Mouse (Mus musculus): ENCODE data around the gene Fgd4. TPM values are rescaled to one million over a fixed set of nuclear protein-coding genes. Genes with fewer than 3 reads are reported as not detected.

Gene Fgd4
- under 1 TPM in 1 of 2 experiments, not detected in 1; 0.15 TPM for polyA plus RNA-seq (2017; shearing (Covaris generic))

DNA sequence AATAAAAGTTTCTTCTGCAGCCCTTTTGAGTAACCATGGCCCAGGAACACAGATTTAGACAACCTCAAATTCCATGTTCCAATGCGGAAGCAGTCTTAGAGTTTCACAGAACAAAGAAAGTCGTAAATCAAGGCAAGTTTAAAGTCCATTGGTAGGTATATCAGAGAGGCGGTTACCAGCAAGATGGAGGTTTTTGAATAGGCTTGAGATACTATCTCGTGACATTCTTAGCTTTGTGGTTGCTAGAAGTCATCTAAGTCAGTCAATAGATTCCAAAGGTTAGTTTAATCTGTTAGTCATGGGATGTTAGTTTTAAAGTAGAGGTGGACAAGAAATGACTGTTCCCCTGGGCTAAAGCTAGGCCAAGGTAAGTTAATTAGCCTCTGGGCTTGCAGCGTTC lies at the start of gene Fgd4:
Gene Fgd4, minus strand, starts transcription at position 89 of the 400 bp plus-strand sequence.
- no peak for ATAC-seq

DNA sequence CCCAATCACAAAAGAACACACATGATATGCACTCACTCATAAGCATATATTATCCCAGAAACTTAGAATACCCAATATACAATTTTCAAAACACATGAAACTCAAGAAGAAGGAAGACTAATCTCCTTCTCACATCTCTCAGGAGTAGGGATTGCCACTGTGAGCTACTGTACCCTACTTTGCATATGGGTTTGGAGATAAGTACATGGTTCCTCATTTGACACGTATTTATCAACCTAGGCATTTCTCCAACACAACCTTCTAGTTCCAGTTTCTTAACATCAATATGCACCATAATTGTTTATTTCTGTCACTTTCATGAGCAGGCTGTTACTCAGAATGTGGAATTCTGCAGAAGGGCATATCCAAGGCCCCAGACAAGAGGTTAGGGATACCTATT lies 44.8 kb upstream of the Fgd4 start:
- ATAC-seq, result no peak

DNA sequence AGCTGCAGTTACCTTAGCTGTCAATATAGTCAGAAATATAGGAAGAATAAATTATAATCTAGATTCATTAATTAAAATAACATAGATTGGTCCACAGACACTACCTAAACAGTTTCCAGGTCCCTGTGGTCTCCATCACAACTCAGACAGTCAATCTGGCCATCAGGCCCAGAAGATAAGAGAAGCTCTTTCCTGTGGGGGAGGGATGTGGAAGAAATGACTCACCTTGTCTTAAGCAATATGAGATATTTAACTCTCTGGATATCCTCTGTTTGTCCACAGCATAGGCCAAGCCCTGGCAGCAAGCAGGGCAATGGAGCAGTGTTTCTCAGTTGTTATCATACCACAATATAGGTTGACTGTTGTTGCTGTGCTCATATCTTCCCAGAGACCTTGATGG lies 33.4 kb upstream of the Fgd4 start:
- ATAC-seq, result no peak

DNA sequence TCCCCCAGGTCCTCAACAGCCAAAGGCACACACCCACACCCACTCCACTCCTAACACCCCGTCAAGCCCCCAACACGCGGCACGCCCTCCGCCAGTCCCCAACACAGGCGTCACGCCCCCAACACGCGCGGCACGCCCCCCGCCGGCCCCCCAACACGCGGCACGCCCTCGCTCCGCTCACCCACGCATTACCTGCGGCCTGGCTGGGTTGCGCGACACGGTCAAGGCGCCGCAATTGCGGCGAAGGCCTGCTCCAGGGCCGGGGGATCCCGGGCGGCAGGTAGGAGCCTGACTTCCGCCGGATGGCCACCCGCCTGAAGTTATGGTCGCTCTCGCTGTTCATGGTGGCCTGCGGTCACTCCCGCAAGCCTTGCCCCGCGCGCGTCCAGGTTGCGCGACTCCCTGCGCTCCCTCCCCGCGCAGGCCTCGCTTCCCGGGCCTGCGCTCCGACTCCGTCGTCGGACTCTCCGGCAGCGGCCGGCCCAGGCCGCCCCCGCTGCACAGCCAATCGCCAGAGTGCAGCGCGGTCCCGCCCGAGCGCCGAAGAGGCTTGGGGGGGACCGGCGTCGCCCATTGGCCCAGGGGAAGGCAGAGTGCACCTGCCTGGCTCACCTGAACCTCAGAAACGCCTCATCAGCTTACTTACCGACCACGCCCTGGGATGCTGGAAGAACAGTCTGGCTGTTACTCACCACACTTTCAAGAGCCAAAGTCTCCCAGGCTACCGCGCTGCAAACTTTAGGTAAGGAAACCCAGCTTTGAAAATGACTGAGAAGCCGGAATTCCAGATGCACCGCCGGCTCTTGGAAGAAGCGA lies 555 bp downstream of the Fgd4 start:
- no peak for ATAC-seq

DNA sequence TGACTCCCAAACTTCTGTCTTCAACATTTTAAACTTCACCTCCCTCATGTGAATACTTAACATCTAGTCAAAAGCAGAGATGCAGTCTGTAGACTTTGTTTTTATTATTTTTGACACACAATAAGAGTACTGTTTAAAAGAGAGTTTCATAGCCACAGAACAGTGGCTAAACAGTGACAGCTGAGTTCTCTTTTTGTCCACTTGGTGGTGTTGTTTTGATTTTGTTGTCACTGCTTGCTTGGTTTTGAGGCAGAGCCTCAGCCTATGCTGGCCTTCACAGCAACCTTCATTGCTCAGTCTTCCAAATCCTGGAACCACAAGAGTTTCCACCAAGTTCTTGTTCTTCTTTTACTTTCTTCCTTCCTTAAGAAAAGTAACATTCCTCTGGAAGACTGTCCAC lies 3.8 kb downstream of the Fgd4 start:
- no peak for ATAC-seq

DNA sequence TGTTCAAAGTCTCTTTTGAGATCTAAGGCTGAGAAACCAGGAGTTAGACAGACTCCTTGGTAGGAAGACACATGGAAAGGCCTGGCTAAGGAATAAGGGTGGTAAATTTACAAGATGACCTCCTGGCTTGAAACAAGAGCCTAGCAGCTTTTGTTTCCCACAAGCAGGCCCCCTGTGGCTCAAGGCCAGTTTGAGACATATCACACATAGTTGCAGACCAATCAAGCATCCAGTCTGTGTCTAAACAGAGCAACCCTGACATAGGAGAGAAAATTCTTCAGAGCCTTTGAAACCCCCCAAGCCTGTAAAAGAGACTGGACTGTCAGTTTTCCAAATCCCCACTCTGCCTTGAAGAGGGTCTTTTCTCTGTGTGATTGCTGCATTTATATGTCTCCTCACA lies 7.7 kb downstream of the Fgd4 start:
- no peak for ATAC-seq

DNA sequence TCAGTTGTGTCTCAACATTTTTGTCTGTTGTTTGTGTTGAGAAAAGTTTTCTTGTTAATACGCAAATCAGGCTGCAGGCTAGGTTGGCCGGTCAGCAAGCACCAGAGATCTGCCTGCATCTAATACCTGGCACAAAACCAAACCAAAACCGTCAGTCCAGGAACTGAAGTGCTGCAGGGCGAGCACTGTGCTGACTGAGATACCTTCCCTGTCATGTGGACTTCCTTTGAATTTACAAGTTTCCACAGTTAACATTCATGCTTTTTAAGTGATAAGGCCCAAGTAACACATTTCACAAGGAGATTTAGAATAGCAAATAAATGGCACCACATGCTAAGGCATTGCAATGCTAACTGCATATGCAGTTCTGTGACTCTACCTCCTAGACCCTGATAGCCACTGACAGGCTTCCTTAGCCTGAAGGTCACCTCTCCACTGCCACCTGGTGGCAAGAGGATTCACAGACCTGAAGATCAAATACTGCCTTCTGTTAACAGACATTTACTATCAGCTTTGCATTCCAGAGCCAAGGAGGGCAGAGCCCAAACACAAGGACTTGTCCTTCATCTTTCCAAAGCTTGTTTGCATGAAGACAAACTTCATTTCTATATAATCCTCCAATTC lies 15.8 kb downstream of the Fgd4 start:
- ATAC-seq, result no peak

DNA sequence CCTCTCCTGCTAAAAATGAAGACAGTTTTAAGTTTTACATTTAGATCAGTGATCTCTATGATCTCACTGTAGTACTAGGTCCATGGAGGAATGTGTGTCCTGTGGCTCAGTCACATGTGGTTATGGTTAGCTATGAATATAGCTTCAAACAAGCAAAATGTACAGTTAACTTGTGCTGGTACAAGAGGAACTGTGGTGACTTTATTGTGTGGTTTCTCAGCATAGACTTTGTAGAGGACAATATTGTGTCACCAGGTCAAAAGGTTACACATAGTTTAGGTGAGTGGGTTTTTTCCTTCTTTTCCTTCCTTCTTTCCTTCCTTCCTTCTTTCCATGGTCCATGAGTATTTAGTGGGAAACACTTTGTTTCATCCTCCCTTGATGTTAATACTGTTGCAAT lies 23.8 kb downstream of the Fgd4 start:
- ATAC-seq, result no peak

DNA sequence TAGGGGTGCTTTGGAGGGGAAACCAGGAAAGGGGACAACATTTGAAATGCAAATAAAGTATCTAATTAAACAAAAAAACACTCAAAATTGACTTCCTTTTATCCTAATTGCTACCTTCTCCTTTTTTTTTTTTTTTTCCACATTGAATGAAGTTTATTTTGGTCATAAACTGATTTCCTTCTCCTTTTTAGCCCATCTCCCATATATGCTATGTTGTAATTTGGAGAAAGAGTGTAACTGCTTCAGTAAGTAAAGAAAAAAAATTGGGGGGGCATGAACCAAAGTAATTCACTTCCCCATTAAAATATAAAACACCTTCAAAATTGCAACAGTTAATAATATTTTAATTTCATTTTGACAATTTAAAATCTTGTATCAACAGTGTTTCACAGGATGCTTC lies 25.8 kb downstream of the Fgd4 start:
- ATAC-seq, result no peak

DNA sequence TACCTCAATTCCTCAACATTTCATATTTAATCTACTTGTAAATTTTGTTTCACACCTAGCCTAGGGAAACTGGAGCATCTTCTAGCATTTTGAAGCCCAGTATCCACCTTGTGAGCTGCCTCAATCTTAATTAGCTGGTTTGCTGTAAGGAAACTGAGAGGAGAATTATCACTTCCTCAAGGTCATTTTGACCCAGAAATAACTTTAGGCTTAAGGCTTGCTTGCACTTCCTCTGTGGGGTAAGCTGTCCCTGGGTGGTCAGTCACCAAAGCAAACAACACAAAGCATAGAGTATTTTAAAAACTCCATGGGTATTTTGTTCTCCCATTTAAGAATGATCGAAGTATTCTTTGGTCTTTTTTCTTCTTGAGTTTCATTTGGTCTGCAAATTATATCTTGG lies 27.2 kb downstream of the Fgd4 start:
- ATAC-seq, result no peak

DNA sequence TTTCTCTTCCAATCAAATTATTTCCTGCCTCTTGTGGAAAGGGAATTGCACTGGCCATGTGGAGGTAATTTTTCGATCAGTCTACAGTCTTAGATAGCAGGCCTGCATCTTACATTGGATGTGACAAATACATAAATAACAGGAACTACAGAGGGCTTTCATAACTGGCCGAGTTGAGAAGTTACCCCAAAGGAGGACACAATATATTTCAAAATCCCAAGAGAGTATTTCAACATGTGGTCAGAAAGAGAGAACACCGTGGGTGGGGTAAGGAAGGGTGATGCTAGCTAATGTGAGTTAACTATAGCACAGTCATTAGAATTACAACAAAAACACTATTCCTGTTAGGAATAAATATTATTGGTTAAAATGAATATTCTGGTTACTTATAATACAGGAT lies 29.0 kb downstream of the Fgd4 start:
- ATAC-seq, result no peak

DNA sequence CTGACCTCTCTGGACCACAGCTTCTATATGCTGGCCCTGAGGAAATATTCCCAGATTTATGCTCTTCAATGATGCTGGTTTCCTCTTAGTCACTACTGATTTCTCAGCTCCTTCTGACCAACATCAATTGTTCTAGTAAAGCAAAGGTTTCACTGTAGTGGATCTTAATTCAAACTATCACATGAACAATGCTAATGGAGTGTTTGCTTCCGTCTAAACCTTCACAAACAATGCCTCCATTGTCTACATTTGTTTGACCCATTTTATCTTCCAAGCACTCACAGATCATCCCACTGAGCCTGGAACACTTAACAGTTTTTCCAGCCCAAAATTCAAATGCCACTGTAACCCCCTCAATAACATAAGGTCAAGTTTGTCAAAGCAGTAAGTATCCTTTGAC lies 33.6 kb downstream of the Fgd4 start:
- no peak for ATAC-seq

DNA sequence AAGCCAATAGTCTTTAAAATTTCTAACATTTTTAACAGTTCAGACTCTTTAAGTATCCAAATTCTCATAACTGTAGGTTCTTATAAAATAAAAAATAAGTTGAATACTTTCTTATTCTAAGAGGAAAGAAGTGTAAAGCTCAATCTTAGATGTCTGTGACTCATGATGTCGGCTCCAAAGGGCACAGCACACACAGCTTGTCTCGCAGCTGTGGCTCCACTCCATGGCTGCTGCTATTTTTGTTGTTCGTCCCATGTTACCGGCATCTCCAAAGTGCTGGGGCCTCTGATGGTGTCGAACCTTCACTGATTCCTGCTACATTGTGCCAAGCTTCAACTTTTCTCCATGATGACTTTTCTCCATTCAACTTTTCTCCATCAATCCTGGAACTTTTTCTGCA lies 34.1 kb downstream of the Fgd4 start:
- ATAC-seq, result no peak

DNA sequence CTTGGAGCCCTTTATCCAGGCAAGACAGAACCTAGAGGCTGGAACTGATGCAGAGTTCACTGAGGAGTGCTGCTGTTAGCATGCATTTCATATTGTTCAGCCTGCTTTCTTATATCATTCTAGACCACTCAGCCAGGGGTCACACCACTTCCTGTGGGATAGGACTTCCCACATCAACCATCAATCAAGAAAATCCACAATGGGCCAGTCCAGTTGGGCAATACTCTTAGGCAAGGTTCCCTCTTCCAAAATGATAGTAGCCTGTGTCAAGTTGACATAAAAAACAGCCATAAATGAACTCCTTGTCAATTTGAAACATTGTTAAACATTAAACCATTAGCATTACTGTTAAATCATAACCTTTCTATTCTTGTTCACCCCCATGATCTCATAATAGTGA lies 34.6 kb downstream of the Fgd4 start:
- no peak for ATAC-seq

DNA sequence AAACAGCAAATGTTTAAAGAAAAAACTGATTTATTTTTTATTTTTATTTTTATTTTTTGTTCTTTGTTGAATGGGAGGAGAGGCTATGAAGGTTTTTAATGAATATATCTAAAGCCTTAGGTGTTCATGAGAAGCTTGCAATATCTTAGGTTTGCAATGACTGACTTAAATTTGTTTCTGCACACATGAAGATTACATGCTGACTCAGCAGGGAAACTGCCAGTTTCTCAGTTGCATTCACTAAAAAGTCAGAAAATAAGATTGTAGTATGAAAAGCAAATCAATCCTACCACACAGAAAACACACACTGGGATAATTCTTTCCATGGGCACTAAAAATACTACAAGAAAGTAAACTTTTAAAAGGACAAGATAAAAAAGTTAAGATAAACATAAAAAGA lies 39.6 kb downstream of the Fgd4 start:
- ATAC-seq, result no peak

DNA sequence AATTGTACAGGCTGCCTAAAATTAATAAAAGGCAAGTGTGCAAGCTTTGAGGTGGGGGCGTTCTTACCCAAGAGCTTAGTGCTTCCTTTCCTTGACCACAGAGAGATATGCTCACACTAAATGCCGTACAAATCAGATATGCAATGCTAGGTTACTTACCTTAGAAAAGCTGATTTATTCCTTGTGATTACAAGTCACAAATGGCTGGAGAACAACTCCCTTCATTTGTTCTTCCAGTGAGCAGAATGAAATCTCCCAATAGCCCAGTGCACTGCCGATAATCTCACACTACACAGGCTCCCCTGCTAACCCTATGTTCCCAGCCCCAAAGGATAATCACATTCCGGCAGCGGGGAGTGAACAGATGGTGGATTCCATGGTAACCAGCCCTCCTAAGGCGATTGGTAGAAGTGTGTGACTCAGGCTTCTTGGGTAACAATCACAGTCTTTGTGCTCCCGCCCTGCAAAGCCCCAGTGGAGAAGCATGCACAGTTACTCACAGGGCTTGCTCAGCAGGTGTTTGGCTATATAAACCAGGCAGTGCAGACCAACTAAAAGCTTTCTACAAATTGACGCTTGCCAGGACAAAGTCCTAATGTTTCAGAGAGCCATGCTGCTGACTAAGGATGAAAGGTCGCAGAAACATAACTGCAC lies 40.3 kb downstream of the Fgd4 start:
- no peak for ATAC-seq

DNA sequence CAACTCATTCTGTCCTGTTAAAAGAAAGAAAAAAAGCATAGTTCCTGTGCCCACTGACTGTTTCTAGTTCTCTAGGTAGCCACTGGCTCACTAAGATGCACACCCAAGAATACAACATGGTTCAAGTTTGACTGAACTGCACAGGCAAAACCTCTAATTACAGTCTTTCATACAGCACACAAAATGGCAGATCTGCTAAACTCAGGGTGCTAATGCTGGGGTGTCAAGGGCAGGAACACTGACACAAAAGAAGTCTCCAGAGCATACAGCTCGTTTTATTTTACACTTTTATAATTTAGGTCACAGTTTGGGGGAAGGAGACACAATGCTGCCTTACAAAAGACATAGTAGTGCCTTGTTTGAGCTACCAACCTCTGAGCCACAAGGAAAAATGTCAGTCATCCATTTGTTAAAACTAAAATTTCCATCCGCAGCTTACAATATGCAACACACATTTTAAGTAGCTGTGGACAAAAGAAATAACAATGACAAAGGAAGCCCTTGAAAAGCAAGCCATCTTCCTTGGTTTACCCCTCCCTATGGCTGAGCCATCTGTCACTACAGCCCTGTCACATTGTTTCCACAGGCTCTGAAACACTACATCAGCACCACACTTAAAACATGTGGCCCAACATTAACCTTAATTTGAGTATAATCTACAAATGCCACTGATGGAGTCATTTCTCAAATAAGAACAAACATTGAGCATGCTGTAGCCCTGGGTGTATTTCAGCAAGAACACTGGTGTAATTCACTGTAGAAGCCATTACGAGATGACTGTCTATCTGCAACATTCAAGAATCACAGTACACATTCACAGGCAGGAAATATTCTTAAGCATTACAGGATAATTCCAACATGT lies 41.1 kb downstream of the Fgd4 start:
- ATAC-seq, result no peak

DNA sequence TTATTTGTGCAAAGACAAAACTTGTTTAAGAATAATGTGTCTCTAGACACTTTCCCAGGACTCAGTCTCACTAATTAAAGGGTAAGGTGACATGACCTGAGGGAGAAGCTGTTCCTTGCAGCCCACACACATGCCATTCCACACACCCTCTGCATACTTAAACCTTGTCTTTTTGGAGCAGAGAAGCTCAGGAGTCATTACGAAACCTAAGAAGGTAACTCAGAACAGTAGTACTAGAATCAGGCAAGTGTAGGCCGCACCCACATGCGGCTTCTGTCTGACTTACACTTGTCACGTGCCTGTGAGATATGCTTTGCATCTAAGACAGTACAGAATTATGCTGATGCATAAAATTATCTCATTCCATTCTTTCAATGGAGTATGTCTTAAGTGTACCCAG lies 42.6 kb downstream of the Fgd4 start:
- no peak for ATAC-seq

DNA sequence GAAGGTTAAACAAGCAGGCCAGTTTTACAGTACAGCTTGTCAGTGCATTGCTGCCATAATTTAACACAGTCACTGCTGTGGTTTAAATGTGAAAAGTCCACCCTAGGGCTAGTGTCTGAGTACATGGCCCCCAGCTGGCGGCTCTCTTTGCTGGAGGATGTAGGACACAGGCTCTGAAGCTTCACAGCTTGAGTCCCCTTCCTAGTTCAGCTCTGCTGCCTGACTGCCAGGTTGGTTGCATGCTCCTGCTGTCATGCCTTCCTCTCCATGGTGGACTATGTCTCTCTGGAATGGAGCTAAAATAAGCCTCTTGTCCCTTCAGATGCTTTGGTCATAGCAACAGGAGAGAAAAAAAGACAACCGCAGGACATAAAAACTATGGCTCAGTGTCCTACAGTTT lies 46.3 kb downstream of the Fgd4 start:
- ATAC-seq, result no peak

DNA sequence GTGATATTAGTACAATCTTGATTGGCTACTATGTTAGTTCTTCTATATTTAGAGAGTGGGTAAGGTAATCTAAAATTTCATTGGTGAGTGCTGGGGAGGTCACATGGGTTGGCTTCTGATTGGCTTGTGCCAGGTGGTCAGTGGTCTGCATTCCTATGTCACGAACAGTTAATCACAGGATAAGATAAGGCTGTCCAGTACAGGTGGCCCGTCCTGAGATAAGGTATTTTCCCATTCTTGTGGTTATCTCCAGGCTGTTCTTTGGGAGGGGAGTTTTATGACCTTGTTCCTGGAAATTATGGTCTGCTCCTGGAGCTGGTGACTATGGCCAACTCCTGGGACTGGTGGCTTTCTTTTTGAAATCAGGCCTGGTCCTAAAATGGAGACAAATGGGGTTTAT lies 48.2 kb downstream of the Fgd4 start:
- no peak for ATAC-seq

DNA sequence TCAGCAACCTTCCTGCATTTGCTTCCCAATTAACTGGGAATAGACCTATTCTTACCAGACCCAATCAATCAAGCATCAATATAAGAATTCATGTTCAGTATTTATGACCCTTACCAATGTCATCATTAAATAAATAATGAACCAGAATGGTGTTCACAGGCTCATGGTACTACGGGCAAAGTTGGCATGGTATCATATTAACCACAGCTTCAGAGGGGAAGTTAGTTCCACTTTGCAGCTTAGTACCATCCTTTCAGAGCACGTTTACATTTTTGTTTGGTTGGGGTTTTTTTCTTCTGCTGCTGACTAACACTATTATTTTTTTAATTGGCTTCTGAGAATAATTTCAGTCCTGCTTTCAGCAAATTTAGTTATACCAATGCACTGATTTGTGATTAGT lies 51.2 kb downstream of the Fgd4 start:
- ATAC-seq, result no peak

DNA sequence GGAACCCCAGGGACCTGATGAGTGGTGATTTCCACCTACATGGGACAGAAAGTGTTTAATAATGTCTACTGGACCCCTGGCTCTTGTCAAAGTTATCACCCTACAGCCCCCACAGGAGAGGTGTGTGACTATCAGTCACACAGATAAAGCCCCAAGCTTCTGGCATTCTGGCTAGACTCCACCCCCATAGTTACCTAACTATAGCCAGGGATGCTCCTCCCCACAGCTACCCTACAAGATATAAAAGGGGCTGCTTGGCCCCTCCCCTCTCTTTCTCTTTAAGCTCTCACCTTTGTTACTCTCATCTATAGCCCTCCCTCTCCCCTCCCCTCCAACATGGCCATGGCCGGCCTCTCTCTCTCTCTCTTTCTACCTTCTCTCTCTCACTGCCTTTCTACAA lies 53.7 kb downstream of the Fgd4 start:
- no peak for ATAC-seq

DNA sequence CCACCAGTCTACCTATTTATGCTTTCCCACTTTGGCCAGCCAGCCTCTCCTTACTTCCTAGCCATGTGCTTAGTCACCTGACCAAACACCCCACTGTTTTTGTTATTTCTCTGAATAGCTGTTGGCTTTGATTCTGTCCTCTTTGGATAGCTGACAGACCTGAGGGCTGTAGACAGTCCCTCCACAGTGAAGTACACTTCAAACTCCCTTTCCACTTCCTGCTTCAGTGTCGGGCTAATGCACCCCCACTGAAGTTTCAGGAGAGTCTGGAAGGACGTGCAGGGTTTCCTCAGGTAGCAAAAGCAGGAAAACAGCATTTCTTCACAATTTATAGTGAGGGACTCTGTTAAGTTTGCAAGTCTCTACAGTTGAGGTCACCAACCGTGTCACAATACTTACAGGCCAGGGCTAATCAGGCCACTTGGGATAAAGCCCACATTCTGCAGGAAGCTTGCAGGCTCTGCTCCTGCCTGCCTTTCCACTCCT lies 57.4 kb downstream of the Fgd4 start:
- ATAC-seq, result no peak
